Comparison of ENCODE assay signal across 33 mouse cellular contexts in genomic region chr1:109972426-109973015, GRCm38 (mm10). TPM values are rescaled to one million over a fixed set of nuclear protein-coding genes. Genes with fewer than 3 reads are reported as not detected.
DNase-seq lines count a peak whose midpoint lies in the region; ATAC-seq lines count a peak whose summit lies in the region.
"Had no signal": no experiment of that assay in that cellular context is flagged by ENCODE, and none has a peak within 500 bp of the region (broad histone marks: within the 10 kb centered on the region; RNA-seq: fewer than 3 reads in every experiment).

No protein-coding gene starts in this region.

- DNase-seq in hindbrain, embryonic 10.5 days (ENCODE audit: low spot score), result no peak
- DNase-seq in urinary bladder, postnatal 25 days (ENCODE audit: low spot score), result no peak
- DNase-seq in cerebellum, adult 9-10 months, result no peak
- DNase-seq: adrenal gland, postnatal 10 days; cerebellum, adult 8-10 months; gastrocnemius, adult 2 months; gastrocnemius, postnatal 36 days; heart, adult 18-20 months; heart, postnatal 4 days; kidney, adult 8-10 months; kidney, postnatal 10 days; layer of hippocampus, postnatal 36 days; left cerebral cortex, postnatal 4 days; liver; lung, adult 2 months; right cerebral cortex, postnatal 4 days; thymus, adult 18-20 months; thymus, postnatal 25 days had no signal

- no peaks in the 10 kb centered on the region for H3K27me3 ChIP-seq in hindbrain, embryonic 12.5 days
- H3K27me3 ChIP-seq in hindbrain, embryonic 10.5 days (ENCODE audit: insufficient read depth, poor library complexity, severe bottlenecking), result no peaks in the 10 kb centered on the region; the same call in 1 of the 2 replicates
- H3K27me3 ChIP-seq in neural tube, embryonic 12.5 days (replicated peaks), result no peaks in the 10 kb centered on the region
- no peaks in the 10 kb centered on the region for H3K27me3 ChIP-seq in neural tube, embryonic 15.5 days (replicated peaks)
- H3K27me3 ChIP-seq in forebrain, embryonic 15.5 days, result no peaks in the 10 kb centered on the region
- H3K27me3 ChIP-seq: embryonic facial prominence, embryonic 15.5 days; heart, embryonic 12.5 days; intestine, embryonic 15.5 days; Patski had no signal

- H3K4me1 ChIP-seq in hindbrain, embryonic 12.5 days, result no peaks in the 10 kb centered on the region
- 0 out of 2 replicates have a peak, but pooled peaks cover 5% of the 10 kb centered on the region for H3K4me1 ChIP-seq in hindbrain, embryonic 10.5 days (replicated peaks)
- H3K4me1 ChIP-seq in neural tube, embryonic 12.5 days, result no peaks in the 10 kb centered on the region
- no peaks in the 10 kb centered on the region for H3K4me1 ChIP-seq in neural tube, embryonic 15.5 days
- H3K4me1 ChIP-seq in forebrain, embryonic 15.5 days, result no peaks in the 10 kb centered on the region; the same call in 1 of the 2 replicates
- H3K4me1 ChIP-seq: embryonic facial prominence, embryonic 15.5 days; heart, embryonic 12.5 days; intestine, embryonic 15.5 days had no signal

- WGBS in hindbrain, embryonic 12.5 days, result 67% methylated on average over 4 of the region's 4 CpGs
- 63% methylated on average over 4 of the region's 4 CpGs for WGBS in hindbrain, embryonic 10.5 days
- 49% methylated on average over 4 of the region's 4 CpGs for WGBS in neural tube, embryonic 12.5 days
- 35% methylated on average over 4 of the region's 4 CpGs for WGBS in neural tube, embryonic 15.5 days
- 3% methylated on average over 4 of the region's 4 CpGs for WGBS in forebrain, embryonic 15.5 days

- no peaks in the 10 kb centered on the region for H3K9me3 ChIP-seq in hindbrain, embryonic 12.5 days (replicated peaks)
- H3K9me3 ChIP-seq in hindbrain, embryonic 10.5 days, result no peaks in the 10 kb centered on the region
- no peaks in the 10 kb centered on the region for H3K9me3 ChIP-seq in neural tube, embryonic 12.5 days
- H3K9me3 ChIP-seq in neural tube, embryonic 15.5 days (replicated peaks), result no peaks in the 10 kb centered on the region
- H3K9me3 ChIP-seq in forebrain, embryonic 15.5 days, result no peaks in the 10 kb centered on the region
- H3K9me3 ChIP-seq: embryonic facial prominence, embryonic 15.5 days; heart, embryonic 12.5 days; intestine, embryonic 15.5 days; midbrain, embryonic 10.5 days had no signal

- H3K4me3 ChIP-seq in hindbrain, embryonic 12.5 days, result no peak overlapping the region
- no peak overlapping the region for H3K4me3 ChIP-seq in hindbrain, embryonic 10.5 days
- no peak overlapping the region for H3K4me3 ChIP-seq in neural tube, embryonic 12.5 days
- no peak overlapping the region for H3K4me3 ChIP-seq in neural tube, embryonic 15.5 days (replicated peaks)
- H3K4me3 ChIP-seq in forebrain, embryonic 15.5 days, result no peak overlapping the region
- H3K4me3 ChIP-seq: embryonic facial prominence, embryonic 15.5 days; gastrocnemius, adult 2 months; heart, embryonic 12.5 days; intestine, embryonic 15.5 days; midbrain, embryonic 10.5 days had no signal

- ATAC-seq in hindbrain, embryonic 12.5 days (ENCODE audit: low FRiP score), result 0 out of 2 replicates have a peak, but pooled peaks have one; percentile 29
- ATAC-seq in neural tube, embryonic 12.5 days (ENCODE audit: low FRiP score, low read depth), result peak; percentile 57; the same call in 1 of the 2 replicates
- ATAC-seq in neural tube, embryonic 15.5 days (ENCODE audit: low FRiP score), result no peak
- peak; percentile 45 for ATAC-seq in forebrain, embryonic 15.5 days (replicated peaks)
- ATAC-seq: hindbrain, postnatal 0 days; intestine, embryonic 15.5 days; Patski had no signal

- no peak overlapping the region for H3K27ac ChIP-seq in hindbrain, embryonic 12.5 days
- H3K27ac ChIP-seq in hindbrain, embryonic 10.5 days, result no peak overlapping the region
- no peak overlapping the region for H3K27ac ChIP-seq in neural tube, embryonic 12.5 days
- H3K27ac ChIP-seq in neural tube, embryonic 15.5 days (replicated peaks), result no peak overlapping the region
- no peak overlapping the region for H3K27ac ChIP-seq in forebrain, embryonic 15.5 days (replicated peaks)
- H3K27ac ChIP-seq: embryonic facial prominence, embryonic 15.5 days; gastrocnemius, adult 2 months; hindbrain, postnatal 0 days; intestine, embryonic 15.5 days; liver, embryonic 14.5 days; midbrain, embryonic 10.5 days; stomach, postnatal 0 days had no signal

- H3K9ac ChIP-seq in hindbrain, embryonic 12.5 days, result no peak overlapping the region
- no peak overlapping the region for H3K9ac ChIP-seq in neural tube, embryonic 12.5 days
- no peak overlapping the region for H3K9ac ChIP-seq in neural tube, embryonic 15.5 days (replicated peaks)
- no peak overlapping the region for H3K9ac ChIP-seq in forebrain, embryonic 15.5 days (replicated peaks)
- H3K9ac ChIP-seq: embryonic facial prominence, embryonic 15.5 days; heart, embryonic 12.5 days; intestine, embryonic 15.5 days; liver, embryonic 14.5 days had no signal

- H3K36me3 ChIP-seq in hindbrain, embryonic 12.5 days, result no peaks in the 10 kb centered on the region
- no peaks in the 10 kb centered on the region for H3K36me3 ChIP-seq in hindbrain, embryonic 10.5 days
- H3K36me3 ChIP-seq in neural tube, embryonic 12.5 days, result no peaks in the 10 kb centered on the region
- no peaks in the 10 kb centered on the region for H3K36me3 ChIP-seq in neural tube, embryonic 15.5 days
- no peaks in the 10 kb centered on the region for H3K36me3 ChIP-seq in forebrain, embryonic 15.5 days
- H3K36me3 ChIP-seq: embryonic facial prominence, embryonic 15.5 days; heart, embryonic 12.5 days; intestine, embryonic 15.5 days; midbrain, embryonic 10.5 days had no signal

- no peak overlapping the region for H3K4me2 ChIP-seq in hindbrain, embryonic 12.5 days (replicated peaks)
- H3K4me2 ChIP-seq in neural tube, embryonic 12.5 days (replicated peaks), result no peak overlapping the region
- no peak overlapping the region for H3K4me2 ChIP-seq in neural tube, embryonic 15.5 days
- no peak overlapping the region for H3K4me2 ChIP-seq in forebrain, embryonic 15.5 days (replicated peaks)
- H3K4me2 ChIP-seq: embryonic facial prominence, embryonic 15.5 days; heart, embryonic 12.5 days; intestine, embryonic 15.5 days had no signal

RNA-seq across cellular contexts. Expression of gene Cdh7, which starts 9.7 kb away (rescaled TPM):
- polyA plus RNA-seq in hindbrain, embryonic 12.5 days (2016; fragmentation: Nextera tagmentation; extraction: Ambion mirVana), result 4.7 and 5.0 TPM in 2 replicates
- 1.9 and 2.0 TPM in 2 replicates for polyA plus RNA-seq in hindbrain, embryonic 10.5 days (2016; fragmentation: Nextera tagmentation; extraction: Ambion mirVana)
- polyA plus RNA-seq in neural tube, embryonic 12.5 days (2016; fragmentation: Nextera tagmentation; extraction: Ambion mirVana), result 6.5 and 8.4 TPM in 2 replicates
- polyA plus RNA-seq in neural tube, embryonic 15.5 days (2015; fragmentation: Nextera tagmentation; extraction: Ambion mirVana), result 21.2 and 27.3 TPM in 2 replicates
- 11.5 and 11.8 TPM in 2 replicates for polyA plus RNA-seq in forebrain, embryonic 15.5 days (2015; fragmentation: Nextera tagmentation; extraction: Ambion mirVana)
- polyA plus RNA-seq: heart, postnatal 0 days; large intestine, adult 2 months; lung, adult 2 months; Patski; spleen, adult 2 months had no signal
